Mouse (Mus musculus) neural tube, embryonic 11.5 days (tissue): Measurements from ENCODE around the gene Gm6169. TPM values are rescaled to one million over a fixed set of nuclear protein-coding genes. Genes with fewer than 3 reads are reported as not detected.
A peak's percentile ranks its signal among the peaks of the same experiment; 100 is the strongest.
"Not testable (repeated sequence)": the region's sequence is repeated elsewhere in the genome, so short reads cannot be mapped to it uniquely, and the experiment has no call there.

ENCODE experiments used
- ATAC-seq: fragments of 200-750 bp; cut with Nextera tagmentation; 2 replicates; pipeline ENCODE4 v1.8.0; 2017; ENCODE audit warnings: moderate number of reproducible peaks, mild to moderate bottlenecking, moderate TSS enrichment, moderate library complexity; ENCODE audit not compliant: insufficient read depth, low FRiP score, low TSS enrichment
- DNase-seq: peaks from one replicate; pipeline ENCODE4 v3.0.0-alpha.2; 2015; ENCODE audit warnings: low spot score
- H3K27ac ChIP-seq: fragments of 300-500 bp; sonication (generic); 2 replicates; pipeline ENCODE4 v1.5.1; 2014; ENCODE audit warnings: low read depth, mild to moderate bottlenecking, low read length
- H3K27me3 ChIP-seq: fragments of 300-500 bp; sonication (generic); 2 replicates; pipeline ENCODE4 v1.6.1; 2014; ENCODE audit warnings: mild to moderate bottlenecking, low read length, mixed read lengths; ENCODE audit not compliant: control insufficient read depth, insufficient read depth
- H3K36me3 ChIP-seq: fragments of 300-500 bp; sonication (generic); 2 replicates; pipeline ENCODE4 v1.6.1; 2014; ENCODE audit warnings: mild to moderate bottlenecking, low read length, moderate library complexity, mixed read lengths; ENCODE audit not compliant: control insufficient read depth, insufficient read depth
- H3K4me1 ChIP-seq: fragments of 300-500 bp; sonication (generic); 2 replicates; pipeline ENCODE4 v1.6.1; 2014; ENCODE audit warnings: low read length, mixed read lengths; ENCODE audit not compliant: control insufficient read depth, insufficient read depth
- H3K4me2 ChIP-seq: fragments of 300-500 bp; sonication (generic); 2 replicates; pipeline ENCODE4 v1.6.1; 2014; ENCODE audit warnings: low read depth, mild to moderate bottlenecking, moderate library complexity
- H3K4me3 ChIP-seq: fragments of 300-500 bp; sonication (generic); 2 replicates; pipeline ENCODE4 v1.5.1; 2014; ENCODE audit warnings: low read depth, low read length
- H3K9ac ChIP-seq: fragments of 300-500 bp; sonication (generic); 2 replicates; pipeline ENCODE4 v1.6.1; 2014; ENCODE audit warnings: mild to moderate bottlenecking, low read length
- H3K9me3 ChIP-seq: fragments of 300-500 bp; sonication (generic); 2 replicates; pipeline ENCODE4 v1.6.1; 2016; ENCODE audit warnings: low read length; ENCODE audit not compliant: control insufficient read depth
- WGBS: fragments of 180-500 bp; shearing (Covaris S2); extraction: QIAGEN DNeasy Blood & Tissue Kit; methylation state at CpG from one replicate; pipeline ENCODE4 v1.1.7; 2014; 5-methylcytosine and 5-hydroxymethylcytosine counted together
- polyA plus RNA-seq: library from polyadenylated mRNA; unstranded; fragments of >200 nt; fragmentation: Nextera tagmentation; extraction: Ambion mirVana; gene quantifications from 2 replicates; pipeline ENCODE4 v1.2.1, GENCODE M21; 2014

Gene Gm6169
- polyA plus RNA-seq, 1 experiment from 2014 or later = 0.45 TPM

DNA sequence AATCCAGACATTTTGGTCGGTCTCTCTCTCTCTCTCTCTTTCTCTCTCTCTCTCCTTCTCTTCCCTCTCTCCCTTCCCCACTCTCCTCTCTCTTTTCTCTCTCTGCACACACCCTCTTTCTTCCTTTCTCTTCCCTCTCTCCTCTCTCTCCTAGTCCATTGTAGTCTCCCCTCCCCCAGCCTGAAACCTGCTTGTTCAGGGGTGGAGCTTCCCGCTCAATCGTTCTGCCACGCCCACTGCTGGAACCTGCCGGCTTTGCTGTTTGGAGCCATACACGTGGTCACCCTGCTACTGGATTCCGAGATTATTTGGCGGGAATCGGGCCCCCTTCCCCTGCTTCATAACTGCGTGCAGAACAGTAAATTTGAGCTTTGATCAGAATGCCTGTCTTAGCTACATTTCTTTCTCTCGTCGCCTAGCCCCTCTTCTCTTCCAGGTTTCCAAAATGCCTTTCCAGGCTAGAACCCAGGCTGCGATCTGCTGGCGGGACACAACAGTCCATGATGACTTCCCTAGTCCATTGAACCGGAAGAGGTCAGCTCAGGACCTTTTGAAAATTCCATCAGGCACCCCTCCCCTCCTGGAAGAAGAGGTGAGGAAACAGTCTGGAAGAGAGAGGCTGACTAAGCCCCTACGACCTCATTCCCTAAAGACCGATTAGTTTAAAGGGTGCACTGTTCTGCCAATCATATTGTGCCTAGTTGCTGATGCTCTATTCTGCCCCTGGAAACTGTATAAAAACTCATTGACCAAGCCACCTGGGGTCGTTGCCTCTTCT, 34.0 kb downstream of the Gm6169 start:
- 49% methylated on average over 18 of the region's 18 CpGs for WGBS
- H3K36me3 ChIP-seq, DNase-seq, H3K4me1 ChIP-seq, H3K9ac ChIP-seq, H3K27ac ChIP-seq, H3K9me3 ChIP-seq, H3K27me3 ChIP-seq, H3K4me3 ChIP-seq, H3K4me2 ChIP-seq, ATAC-seq: not testable (repeated sequence)

DNA sequence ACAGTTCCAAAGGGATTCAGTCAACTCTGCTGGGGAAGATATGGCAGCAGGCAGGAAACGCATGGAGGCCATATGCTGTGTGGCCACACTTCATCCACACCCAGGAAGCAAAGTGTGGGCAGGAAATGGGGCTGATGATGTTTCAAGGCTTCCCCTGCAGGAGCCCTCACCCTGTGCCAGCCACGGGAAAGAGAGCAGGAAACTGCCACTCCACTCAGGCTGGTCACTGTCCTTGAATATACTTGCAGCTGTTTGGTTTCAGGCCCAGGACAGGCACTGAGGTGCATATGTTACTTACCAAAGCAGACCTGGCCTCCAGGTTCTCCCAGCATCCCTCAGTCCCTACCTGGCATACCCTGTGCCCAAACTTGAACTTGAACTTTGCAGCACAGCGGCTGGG, 34.6 kb downstream of the Gm6169 start:
- WGBS = 58% methylated on average over 3 of the region's 3 CpGs
- Histone ChIP-seq H3K27me3 (no peaks in the 10 kb centered on the region), H3K4me3 (no peak overlapping the region), H3K4me1 (no peaks in the 10 kb centered on the region; the same call in 1 of the 2 replicates), H3K9me3 (no peaks in the 10 kb centered on the region), H3K9ac (no peak overlapping the region; the same call in 1 of the 2 replicates), H3K36me3 (no peaks in the 10 kb centered on the region), H3K27ac (no peak overlapping the region), H3K4me2 (no peak overlapping the region)
- ATAC-seq (0 out of 2 replicates have a peak, but pooled peaks have one; percentile 13), DNase-seq (no peak)

DNA sequence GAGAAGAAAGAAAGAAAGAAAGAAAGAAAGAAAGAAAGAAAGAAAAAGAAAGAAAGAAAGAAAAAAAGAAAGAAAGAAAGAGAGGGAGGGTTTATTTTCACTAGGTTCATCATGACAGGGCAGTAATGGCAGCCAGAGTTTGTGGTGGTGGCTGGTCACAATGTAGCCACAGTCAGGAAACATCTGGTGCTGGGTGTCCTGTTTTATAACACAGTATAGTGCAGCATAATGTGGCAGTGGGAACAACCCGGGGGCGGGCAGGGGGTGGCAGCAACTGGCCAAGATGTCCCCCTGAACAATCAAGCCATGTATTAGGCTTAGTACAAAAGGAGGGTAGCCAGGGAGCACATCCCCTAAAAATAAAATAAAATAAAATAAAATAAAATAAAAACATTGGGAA, 35.6 kb downstream of the Gm6169 start:
- no peak for DNase-seq
- Histone ChIP-seq H3K36me3 (no peaks in the 10 kb centered on the region), H3K4me3 (no peak overlapping the region), H3K4me1 (no peaks in the 10 kb centered on the region; the same call in 1 of the 2 replicates), H3K27me3 (no peaks in the 10 kb centered on the region), H3K9ac (no peak overlapping the region), H3K4me2 (no peak overlapping the region), H3K27ac (no peak overlapping the region), H3K9me3 (no peaks in the 10 kb centered on the region)
- WGBS = 75% methylated on average over 2 of the region's 2 CpGs
- no peak for ATAC-seq

DNA sequence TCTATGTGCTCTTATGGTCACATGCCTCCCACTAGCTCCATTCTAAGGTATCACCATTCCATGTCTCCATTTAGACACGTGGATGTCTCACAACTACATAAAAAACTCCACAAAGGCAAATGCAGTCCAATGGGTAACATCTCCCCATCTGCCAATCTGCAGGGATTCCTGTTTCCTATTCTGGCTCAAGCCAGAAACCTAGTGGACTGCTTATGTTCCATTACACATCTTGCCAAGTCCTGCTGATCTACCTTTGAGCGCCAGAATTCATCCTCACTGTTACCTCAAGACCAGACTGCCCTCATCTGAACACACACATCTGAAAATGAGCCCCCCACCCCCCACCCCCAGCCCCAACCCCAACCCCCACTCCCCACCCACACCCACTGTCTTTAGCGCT, 36.9 kb downstream of the Gm6169 start:
- ATAC-seq (no peak), DNase-seq (no peak)
- no peaks in the 10 kb centered on the region for H3K27me3 ChIP-seq
- H3K9ac ChIP-seq = no peak overlapping the region
- WGBS = 90% methylated on average over 3 of the region's 3 CpGs
- H3K4me1 ChIP-seq = no peaks in the 10 kb centered on the region; the same call in 1 of the 2 replicates
- H3K36me3 ChIP-seq = no peaks in the 10 kb centered on the region
- no peak overlapping the region for H3K27ac ChIP-seq
- H3K4me3 ChIP-seq = no peak overlapping the region
- no peaks in the 10 kb centered on the region for H3K9me3 ChIP-seq
- H3K4me2 ChIP-seq = no peak overlapping the region

DNA sequence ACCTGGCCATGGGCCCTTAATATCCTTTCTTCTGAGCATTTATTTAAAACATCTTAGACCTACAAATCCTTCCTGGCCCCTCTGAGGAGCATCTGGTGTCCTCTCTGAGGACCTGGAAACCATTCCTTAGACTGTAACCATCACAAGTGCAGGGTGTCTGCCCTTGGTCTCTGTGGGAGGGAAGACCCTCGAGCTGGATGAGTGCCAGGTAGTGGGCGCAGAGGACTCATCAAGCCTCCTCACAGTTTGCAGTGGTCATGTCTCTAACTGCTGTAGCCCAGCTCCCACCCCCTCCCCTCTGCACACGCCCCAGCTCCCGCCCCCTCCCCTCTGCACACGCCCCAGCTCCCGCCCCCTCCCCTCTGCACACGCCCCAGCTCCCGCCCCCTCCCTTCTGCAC, 38.7 kb downstream of the Gm6169 start:
- Histone ChIP-seq H3K9ac (no peak overlapping the region), H3K36me3 (no peaks in the 10 kb centered on the region), H3K4me1 (no peaks in the 10 kb centered on the region; the same call in 1 of the 2 replicates), H3K27me3 (no peaks in the 10 kb centered on the region), H3K4me3 (no peak overlapping the region), H3K4me2 (no peak overlapping the region), H3K27ac (no peak overlapping the region), H3K9me3 (no peaks in the 10 kb centered on the region)
- WGBS = 71% methylated on average over 2 of the region's 8 CpGs
- ATAC-seq = no peak
- DNase-seq = no peak

DNA sequence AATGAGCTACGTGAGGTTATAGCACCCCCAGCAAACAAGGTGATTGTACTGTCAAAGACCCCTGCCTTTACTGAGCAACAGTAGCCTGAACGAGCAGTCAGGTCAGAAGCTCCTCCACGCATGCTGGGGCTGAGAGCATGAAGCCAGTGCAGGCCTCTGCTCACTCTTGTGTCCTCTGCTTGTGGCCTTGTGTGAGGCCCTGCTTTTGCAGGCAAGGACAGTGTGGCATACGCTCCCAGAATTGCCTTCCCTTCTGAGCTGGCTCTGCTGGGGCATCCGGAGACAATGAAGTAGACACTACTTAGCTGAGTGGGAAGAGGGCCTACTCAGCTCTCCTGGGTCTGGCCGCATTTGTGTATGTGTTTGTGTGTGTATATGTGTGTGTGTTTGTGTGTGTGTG, 39.3 kb downstream of the Gm6169 start:
- Histone ChIP-seq H3K27ac (no peak overlapping the region), H3K4me3 (no peak overlapping the region), H3K4me1 (no peaks in the 10 kb centered on the region; the same call in 1 of the 2 replicates), H3K9me3 (no peaks in the 10 kb centered on the region), H3K4me2 (no peak overlapping the region), H3K9ac (no peak overlapping the region), H3K27me3 (no peaks in the 10 kb centered on the region), H3K36me3 (no peaks in the 10 kb centered on the region)
- 88% methylated on average over 6 of the region's 6 CpGs for WGBS
- no peak for DNase-seq
- ATAC-seq = no peak

DNA sequence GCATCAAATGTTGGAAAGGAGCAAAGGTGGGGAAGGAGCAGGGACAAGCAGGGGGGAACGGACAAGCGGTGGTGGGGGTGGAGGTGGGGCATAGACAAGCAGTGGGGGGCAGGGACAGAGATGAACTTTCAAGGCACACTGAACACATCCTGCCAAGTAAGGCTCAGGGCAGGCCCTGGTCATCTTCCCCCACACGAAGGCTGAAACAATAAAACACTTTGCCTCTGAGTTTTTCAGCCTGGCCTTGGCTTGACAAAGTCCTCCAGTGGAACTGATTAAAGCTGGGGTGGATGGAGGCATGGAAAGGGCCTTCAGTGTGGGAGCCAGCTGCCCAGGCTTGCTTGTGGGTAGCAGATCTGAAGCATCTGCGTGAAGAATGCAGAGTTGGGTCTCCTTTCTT, 41.2 kb downstream of the Gm6169 start:
- H3K4me1 ChIP-seq = no peaks in the 10 kb centered on the region
- WGBS = 52% methylated on average over 4 of the region's 4 CpGs
- no peak for ATAC-seq
- H3K27ac ChIP-seq = no peak overlapping the region
- H3K9me3 ChIP-seq = no peaks in the 10 kb centered on the region
- no peak for DNase-seq
- no peaks in the 10 kb centered on the region for H3K36me3 ChIP-seq
- no peak overlapping the region for H3K4me2 ChIP-seq
- no peaks in the 10 kb centered on the region for H3K27me3 ChIP-seq
- H3K9ac ChIP-seq = no peak overlapping the region
- H3K4me3 ChIP-seq = no peak overlapping the region

DNA sequence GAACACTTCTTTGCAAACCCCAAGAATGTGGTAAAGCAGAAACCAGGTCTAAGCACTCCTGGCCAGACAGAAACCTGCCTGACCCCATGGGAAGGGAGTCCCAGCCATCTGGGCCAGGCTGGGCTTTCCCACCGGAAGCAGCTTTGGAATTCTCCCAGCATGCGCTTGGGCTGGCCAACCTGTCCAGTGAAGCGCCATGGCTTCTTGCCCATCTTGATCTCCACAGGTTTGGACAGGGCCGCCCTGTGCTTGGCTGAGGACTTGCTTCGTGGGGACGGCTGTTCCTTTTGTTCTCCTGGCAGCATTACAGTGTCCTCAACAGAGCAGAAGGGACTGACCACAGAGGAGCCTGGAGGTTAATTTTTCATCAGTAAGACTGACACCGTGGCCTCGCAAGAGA, 45.2 kb downstream of the Gm6169 start:
- WGBS = 80% methylated on average over 8 of the region's 8 CpGs
- Histone ChIP-seq H3K9me3 (no peaks in the 10 kb centered on the region), H3K9ac (no peak overlapping the region), H3K36me3 (no peaks in the 10 kb centered on the region), H3K4me3 (no peak overlapping the region), H3K27me3 (no peaks in the 10 kb centered on the region), H3K4me1 (no peaks in the 10 kb centered on the region), H3K27ac (no peak overlapping the region), H3K4me2 (no peak overlapping the region)
- DNase-seq (no peak), ATAC-seq (no peak)

DNA sequence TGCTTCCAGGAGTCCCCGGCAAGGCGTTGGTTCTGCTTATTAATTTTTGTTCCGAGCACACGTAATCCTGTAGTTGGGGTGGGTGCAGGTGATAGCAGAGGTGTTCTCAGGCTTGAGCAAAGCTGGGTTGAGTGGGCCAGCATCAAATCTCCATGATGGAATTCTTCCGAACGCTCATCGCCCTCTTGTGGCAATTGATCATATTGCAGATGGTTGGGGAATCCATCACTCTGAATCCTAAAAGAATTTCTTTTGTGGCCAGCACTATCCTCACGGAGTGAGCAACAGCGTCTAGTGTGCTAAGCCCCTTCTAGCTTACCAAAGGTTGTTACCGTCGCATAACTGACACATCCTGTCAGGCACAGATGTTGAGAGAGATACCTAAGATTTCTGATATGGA, 46.4 kb downstream of the Gm6169 start:
- Histone ChIP-seq H3K4me2 (no peak overlapping the region), H3K9me3 (no peaks in the 10 kb centered on the region), H3K27ac (no peak overlapping the region), H3K9ac (no peak overlapping the region), H3K27me3 (no peaks in the 10 kb centered on the region), H3K4me3 (no peak overlapping the region), H3K4me1 (no peaks in the 10 kb centered on the region), H3K36me3 (no peaks in the 10 kb centered on the region)
- ATAC-seq (no peak; the same call in 1 of the 2 replicates), DNase-seq (peak; percentile 77)
- WGBS = 19% methylated on average over 11 of the region's 11 CpGs
